Mouse (Mus musculus) intestine, embryonic 16.5 days (tissue): ENCODE measurements around the gene Serinc2. TPM values are rescaled to one million over a fixed set of nuclear protein-coding genes. Genes with fewer than 3 reads are reported as not detected.

Experiments used
- polyA plus RNA-seq: library from polyadenylated mRNA; unstranded; fragments of >200 nt; fragmentation: Nextera tagmentation; extraction: Ambion mirVana; gene quantifications from 2 replicates; pipeline ENCODE4 v1.2.1, GENCODE M21; 2015

Serinc2 gene
- polyA plus RNA-seq, 1 experiment from 2014 or later = 22.8 TPM

Other genes with a start within 250 kb of the Serinc2 start
- 36.3 and 45.1 TPM in 2 replicates for gene Col16a1, start 231.4 kb downstream of the Serinc2 start, polyA plus RNA-seq
- 81.6 and 81.7 TPM in 2 replicates for gene Pef1, start 176.6 kb downstream of the Serinc2 start, polyA plus RNA-seq
- 0.22 and 0.34 TPM in 2 replicates for gene Hcrtr1, start 139.8 kb downstream of the Serinc2 start, polyA plus RNA-seq
- 78.3 and 80.3 TPM in 2 replicates for gene Tinagl1, start 104.1 kb downstream of the Serinc2 start, polyA plus RNA-seq
- gene Gm853, start 56.8 kb downstream of the Serinc2 start, polyA plus RNA-seq = not detected in 2 replicates
- 4.0 and 4.5 TPM in 2 replicates for gene Fabp3, start 29.4 kb upstream of the Serinc2 start, polyA plus RNA-seq
- gene Gm10570, start 29.5 kb upstream of the Serinc2 start, polyA plus RNA-seq = not detected in 2 replicates
- 56.3 and 59.7 TPM in 2 replicates for gene Zcchc17, start 80.7 kb upstream of the Serinc2 start, polyA plus RNA-seq
- gene Snrnp40, start 80.9 kb upstream of the Serinc2 start, polyA plus RNA-seq = 108 and 118 TPM in 2 replicates